Mouse (Mus musculus) heart, embryonic 14.5 days (tissue): ENCODE data around the gene Rnf130. TPM values are rescaled to one million over a fixed set of nuclear protein-coding genes. Genes with fewer than 3 reads are reported as not detected.

ENCODE experiments used
- ATAC-seq: fragments of 200-750 bp; cut with Nextera tagmentation; 2 replicates; pipeline ENCODE4 v1.8.0; 2017; ENCODE audit warnings: low read depth, moderate TSS enrichment; ENCODE audit not compliant: insufficient number of reproducible peaks, insufficient read depth, low FRiP score
- H3K27ac ChIP-seq, 2 experiments: fragments of 200-500 bp in 1 of 2; fragments of 300-500 bp in 1 of 2; sonication (generic) in 1 of 2; replicated peaks in 1 of 2; 2 replicates each; pipeline ENCODE4 v1.5.1; 2012 to 2014; ENCODE audit warnings: low read depth in 2 of 2, low read length in 2 of 2, control low read depth in 1 of 2, mild to moderate bottlenecking in 1 of 2, mixed read lengths in 1 of 2; ENCODE audit not compliant: control insufficient read depth in 1 of 2, insufficient read depth in 1 of 2
- H3K27me3 ChIP-seq: fragments of 300-500 bp; sonication (generic); 2 replicates; pipeline ENCODE4 v1.6.1; 2014; ENCODE audit warnings: mild to moderate bottlenecking, low read length, control low read depth; ENCODE audit not compliant: control insufficient read depth, insufficient read depth
- H3K36me3 ChIP-seq: fragments of 300-500 bp; sonication (generic); 2 replicates; pipeline ENCODE4 v1.6.1; 2014; ENCODE audit warnings: mild to moderate bottlenecking, control low read depth, low read length, mixed read lengths; ENCODE audit not compliant: control insufficient read depth, insufficient read depth
- H3K4me1 ChIP-seq, 2 experiments: fragments of 200-500 bp in 1 of 2; fragments of 300-500 bp in 1 of 2; sonication (generic) in 1 of 2; 2 replicates each; pipeline ENCODE4 v1.6.1; 2012 to 2014; ENCODE audit warnings: low read length in 2 of 2, control low read depth in 1 of 2, mixed read lengths in 1 of 2; ENCODE audit not compliant: control insufficient read depth in 2 of 2, insufficient read depth in 2 of 2
- H3K4me2 ChIP-seq: fragments of 300-500 bp; sonication (generic); 2 replicates; pipeline ENCODE4 v1.6.1; 2014; ENCODE audit warnings: mild to moderate bottlenecking, low read length
- H3K4me3 ChIP-seq, 2 experiments: fragments of 200-500 bp in 1 of 2; fragments of 300-500 bp in 1 of 2; sonication (generic) in 1 of 2; 2 replicates each; pipeline ENCODE4 v1.5.1; 2012 to 2014; ENCODE audit warnings: low read length in 2 of 2, mild to moderate bottlenecking in 2 of 2, control low read depth in 1 of 2, low read depth in 1 of 2, moderate library complexity in 1 of 2; ENCODE audit not compliant: control insufficient read depth in 1 of 2, insufficient read depth in 1 of 2
- H3K9ac ChIP-seq: fragments of 300-500 bp; sonication (generic); 2 replicates; pipeline ENCODE4 v1.6.1; 2014; ENCODE audit warnings: mild to moderate bottlenecking, low read length
- H3K9me3 ChIP-seq: fragments of 300-500 bp; sonication (generic); 2 replicates; pipeline ENCODE4 v1.6.1; 2016; ENCODE audit warnings: low read length, control low read depth; ENCODE audit not compliant: control insufficient read depth
- WGBS: fragments of 180-500 bp; shearing (Covaris S2); extraction: QIAGEN DNeasy Blood & Tissue Kit; methylation state at CpG from one replicate; pipeline ENCODE4 v1.1.7; 2014; 5-methylcytosine and 5-hydroxymethylcytosine counted together
- polyA plus RNA-seq: library from polyadenylated mRNA; unstranded; fragments of >200 nt; fragmentation: Nextera tagmentation; extraction: Ambion mirVana; gene quantifications from 2 replicates; pipeline ENCODE4 v1.2.1, GENCODE M21; 2014

Gene Rnf130
- polyA plus RNA-seq, 1 experiment from 2014 or later = 40.0 TPM

DNA sequence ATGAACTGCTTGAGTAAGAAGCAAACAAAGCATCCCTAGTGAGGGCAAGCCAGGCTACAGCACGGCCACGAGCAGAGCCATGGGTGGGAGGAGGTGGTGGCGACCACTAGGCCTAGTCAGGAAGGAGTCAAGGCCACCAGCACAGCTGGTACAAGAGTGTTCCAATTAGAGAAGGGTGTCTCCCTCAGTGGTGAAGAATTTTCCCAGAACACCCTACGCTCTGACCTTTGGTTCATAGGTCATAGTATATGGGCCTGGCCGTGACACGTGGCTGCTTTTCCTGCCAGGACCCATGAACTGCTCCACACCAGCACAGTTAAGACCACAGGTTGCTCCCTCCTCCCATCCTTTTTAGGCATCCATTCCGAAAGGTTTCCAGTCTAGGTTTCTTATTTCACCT lies 114.4 kb downstream of the Rnf130 start:
- WGBS = 76% methylated on average over 7 of the region's 7 CpGs
- Histone ChIP-seq H3K27ac (no peak overlapping the region), H3K4me1 (no peaks in the 10 kb centered on the region), H3K4me3 (no peak overlapping the region), H3K9ac (no peak overlapping the region), H3K36me3 (peaks cover 91% of the 10 kb centered on the region), H3K27me3 (no peaks in the 10 kb centered on the region), H3K9me3 (no peaks in the 10 kb centered on the region), H3K4me2 (no peak overlapping the region)
- ATAC-seq = no peak

DNA sequence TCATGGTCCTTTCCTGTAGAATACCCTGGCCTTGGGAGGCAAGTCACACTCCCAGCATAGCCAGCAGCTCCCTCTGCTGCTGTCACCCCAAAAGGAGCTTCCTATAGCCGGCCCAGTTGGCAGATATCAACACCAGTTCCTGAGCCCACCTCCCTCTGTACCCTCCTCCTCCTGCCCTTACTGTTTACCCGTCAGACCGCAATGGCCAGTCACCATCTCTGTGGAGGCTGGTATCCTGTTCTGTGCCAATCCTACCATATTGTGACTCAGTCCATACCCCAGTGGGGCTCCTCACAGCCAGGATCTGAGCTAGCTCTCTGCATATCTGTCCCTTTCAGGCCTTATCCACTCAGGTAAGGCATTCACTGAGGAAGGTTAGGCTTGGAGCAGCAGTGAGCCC lies 120.4 kb downstream of the Rnf130 start:
- peaks cover 83% of the 10 kb centered on the region for H3K36me3 ChIP-seq
- no peak overlapping the region for H3K9ac ChIP-seq
- H3K4me1 ChIP-seq = peaks cover 11 to 12% of the 10 kb centered on the region in 2 experiments
- H3K9me3 ChIP-seq = no peaks in the 10 kb centered on the region
- no peak overlapping the region for H3K4me2 ChIP-seq
- no peaks in the 10 kb centered on the region for H3K27me3 ChIP-seq
- H3K4me3 ChIP-seq = no peak overlapping the region
- no peak for ATAC-seq
- 78% methylated on average over 3 of the region's 3 CpGs for WGBS
- H3K27ac ChIP-seq = no peak overlapping the region

DNA sequence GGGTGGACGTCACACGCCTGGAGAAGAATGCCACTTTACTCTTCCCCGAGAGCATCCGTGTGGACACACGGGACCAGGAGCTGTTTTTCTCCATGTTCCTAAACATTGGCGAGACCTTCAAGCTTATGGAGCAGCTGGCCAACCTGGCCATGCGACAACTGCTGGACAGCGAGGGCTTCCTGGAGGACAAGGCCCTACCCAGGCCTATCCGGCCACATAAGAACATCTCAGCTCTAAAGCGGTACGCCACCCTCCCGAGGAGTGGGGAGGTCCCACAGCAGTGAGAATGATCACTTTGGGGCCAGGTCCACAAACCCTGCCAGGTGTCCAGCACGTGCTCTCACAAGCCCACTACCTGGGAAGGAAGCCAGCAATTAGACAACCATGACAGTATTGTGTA lies 121.0 kb downstream of the Rnf130 start:
- Histone ChIP-seq H3K4me3 (no peak overlapping the region), H3K9me3 (no peaks in the 10 kb centered on the region), H3K4me1 (peaks cover 11 to 12% of the 10 kb centered on the region in 2 experiments), H3K9ac (no peak overlapping the region), H3K27ac (no peak overlapping the region), H3K36me3 (peaks cover 83% of the 10 kb centered on the region), H3K4me2 (no peak overlapping the region), H3K27me3 (no peaks in the 10 kb centered on the region)
- WGBS = 96% methylated on average over 13 of the region's 13 CpGs
- no peak for ATAC-seq

DNA sequence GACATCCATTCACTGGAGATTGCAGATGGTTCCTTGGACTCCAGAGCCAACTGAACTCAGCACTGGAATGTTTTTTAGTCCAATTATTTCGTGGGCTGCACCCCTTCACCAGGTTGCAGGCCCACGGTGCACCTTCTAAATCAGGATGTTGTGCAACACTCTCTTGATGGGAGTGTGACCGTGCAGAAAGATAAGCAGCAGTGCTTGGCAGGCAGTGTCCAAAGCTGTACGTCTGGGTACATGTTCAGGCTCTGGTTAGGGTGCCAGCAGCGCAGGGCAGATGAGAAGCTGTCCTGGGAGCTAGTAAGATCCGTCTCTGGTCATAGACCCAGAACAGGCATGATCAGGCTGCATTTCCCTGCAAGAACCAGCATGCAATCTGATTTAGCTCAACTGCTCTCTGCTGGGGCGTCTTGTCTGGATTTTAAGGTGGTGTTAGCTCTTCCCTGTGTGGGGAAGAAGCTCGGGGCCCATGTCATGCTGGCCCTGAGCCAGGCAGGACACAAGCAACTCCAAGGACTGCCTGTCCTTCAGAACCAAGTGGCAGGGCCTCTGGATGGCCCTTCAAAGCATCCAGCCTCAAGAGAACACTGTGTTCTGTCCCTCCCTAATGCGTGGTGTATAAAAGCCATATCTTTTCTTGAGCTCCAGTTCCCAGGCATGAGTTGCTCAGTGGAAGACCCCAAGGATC lies 122.3 kb downstream of the Rnf130 start:
- H3K4me1 ChIP-seq = peaks cover 11 to 12% of the 10 kb centered on the region in 2 experiments
- H3K4me3 ChIP-seq = no peak overlapping the region
- H3K36me3 ChIP-seq = peaks cover 83% of the 10 kb centered on the region
- WGBS = 26% methylated on average over 9 of the region's 9 CpGs
- H3K9me3 ChIP-seq = no peaks in the 10 kb centered on the region
- H3K4me2 ChIP-seq = peak overlapping the region; percentile 29; the same call in 1 of the 2 replicates
- ATAC-seq = peak; percentile 44; the same call in 1 of the 2 replicates
- H3K27ac ChIP-seq = peak overlapping the region; percentile 20 to 75
- no peaks in the 10 kb centered on the region for H3K27me3 ChIP-seq
- H3K9ac ChIP-seq = peak overlapping the region; percentile 41; the same call in 1 of the 2 replicates

DNA sequence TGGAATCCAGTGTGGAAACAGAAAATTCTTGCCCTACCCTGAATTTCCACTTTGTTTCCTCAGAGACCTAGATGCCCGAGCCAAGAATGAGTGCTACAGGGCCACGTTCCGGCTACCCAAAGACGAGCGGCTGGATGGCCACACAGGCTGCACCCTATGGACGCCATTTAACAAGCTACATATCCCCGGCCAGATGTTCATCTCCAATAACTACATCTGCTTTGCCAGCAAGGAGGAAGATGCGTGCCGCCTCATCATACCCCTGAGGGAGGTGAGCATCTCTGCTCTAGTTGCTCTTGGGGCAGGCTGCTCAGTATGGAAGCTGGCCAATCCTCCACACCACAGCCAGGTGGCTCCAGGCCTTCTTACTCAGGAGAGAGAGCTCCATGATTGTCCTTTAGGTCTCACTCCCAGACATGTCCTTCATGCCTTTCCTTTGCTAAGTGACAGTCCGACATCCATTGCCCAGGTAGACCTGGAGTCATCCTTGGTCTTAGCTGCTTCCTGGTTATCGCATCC lies 122.9 kb downstream of the Rnf130 start:
- peak overlapping the region in 1 of 2 experiments; percentile 75; a peak in 2 of 4 replicates for H3K27ac ChIP-seq
- 92% methylated on average over 11 of the region's 11 CpGs for WGBS
- H3K9me3 ChIP-seq = no peaks in the 10 kb centered on the region
- H3K27me3 ChIP-seq = no peaks in the 10 kb centered on the region
- no peak overlapping the region for H3K9ac ChIP-seq
- no peak for ATAC-seq
- H3K4me1 ChIP-seq = peaks cover 11 to 12% of the 10 kb centered on the region in 2 experiments
- H3K36me3 ChIP-seq = peaks cover 83% of the 10 kb centered on the region
- H3K4me2 ChIP-seq = no peak overlapping the region
- H3K4me3 ChIP-seq = no peak overlapping the region

DNA sequence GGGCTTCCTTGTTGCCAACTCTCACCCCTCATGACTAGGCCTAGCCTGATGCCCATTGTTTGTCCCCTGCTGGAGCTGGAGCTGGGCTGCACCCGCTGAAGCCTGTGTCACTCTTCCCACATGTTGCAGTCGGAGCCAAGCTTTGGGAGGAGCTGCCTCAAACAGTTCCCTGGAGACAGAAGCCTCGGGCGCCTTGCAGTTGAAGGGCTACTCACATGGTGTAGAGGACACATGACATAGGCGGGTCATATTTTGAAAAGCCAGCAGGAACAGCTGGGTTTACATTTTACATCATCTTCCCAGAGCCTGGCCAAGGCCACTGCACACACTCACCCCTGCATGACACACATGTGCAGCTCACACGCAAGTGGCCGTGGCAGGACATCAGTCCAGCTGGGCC lies 124.1 kb downstream of the Rnf130 start:
- peaks cover 11 to 12% of the 10 kb centered on the region in 2 experiments for H3K4me1 ChIP-seq
- peaks cover 84% of the 10 kb centered on the region for H3K36me3 ChIP-seq
- no peaks in the 10 kb centered on the region for H3K9me3 ChIP-seq
- H3K9ac ChIP-seq = no peak overlapping the region
- no peak overlapping the region for H3K27ac ChIP-seq
- no peak overlapping the region for H3K4me2 ChIP-seq
- H3K4me3 ChIP-seq = no peak overlapping the region
- ATAC-seq = no peak
- 87% methylated on average over 7 of the region's 7 CpGs for WGBS
- H3K27me3 ChIP-seq = no peaks in the 10 kb centered on the region

DNA sequence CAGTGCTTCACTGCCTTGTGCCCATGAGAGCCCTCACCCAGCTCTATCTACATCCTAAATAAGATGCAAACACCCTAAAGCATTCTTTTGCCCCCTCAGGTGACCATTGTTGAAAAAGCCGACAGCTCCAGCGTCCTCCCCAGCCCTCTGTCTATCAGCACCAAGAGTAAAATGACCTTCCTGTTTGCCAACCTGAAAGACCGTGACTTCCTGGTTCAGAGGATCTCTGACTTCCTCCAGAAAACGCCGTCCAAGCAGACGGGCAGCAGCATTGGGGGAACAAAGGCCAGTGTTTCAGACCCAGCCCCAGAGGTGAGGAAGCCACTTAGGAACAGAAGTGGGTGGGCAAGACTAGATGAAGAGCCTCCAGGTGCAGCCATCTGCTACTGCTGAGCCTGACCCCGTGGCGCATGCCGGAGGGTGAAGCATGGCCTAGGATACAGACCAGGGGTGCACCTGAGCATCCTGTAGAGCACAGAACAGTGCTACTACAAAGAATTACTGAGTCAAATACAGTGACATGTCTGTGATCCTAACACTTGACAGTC lies 124.5 kb downstream of the Rnf130 start:
- H3K36me3 ChIP-seq = peaks cover 88% of the 10 kb centered on the region
- H3K4me3 ChIP-seq = no peak overlapping the region
- H3K27ac ChIP-seq = no peak overlapping the region
- no peak overlapping the region for H3K4me2 ChIP-seq
- H3K9me3 ChIP-seq = no peaks in the 10 kb centered on the region
- no peak overlapping the region for H3K9ac ChIP-seq
- H3K27me3 ChIP-seq = no peaks in the 10 kb centered on the region
- no peak for ATAC-seq
- WGBS = 80% methylated on average over 9 of the region's 9 CpGs
- peaks cover 11 to 12% of the 10 kb centered on the region in 2 experiments for H3K4me1 ChIP-seq
